Mouse (Mus musculus) granulocyte monocyte progenitor cell, adult 5-6 weeks (primary cell): ENCODE data around the gene Tmem139. TPM values are rescaled to one million over a fixed set of nuclear protein-coding genes. Genes with fewer than 3 reads are reported as not detected.

Source experiments
- ATAC-seq: replicated peaks from 2 replicates; pipeline ENCODE4 v1.8.0; 2016; ENCODE audit warnings: mild to moderate bottlenecking, moderate TSS enrichment, inconsistent platforms; ENCODE audit not compliant: poor library complexity, severe bottlenecking
- total RNA-seq, 2 experiments: library from RNA; stranded (forward) in 1 of 2; stranded (reverse) in 1 of 2; fragments of 200-712, 200-1000 nt in 1 of 2; fragments of >200 nt in 1 of 2; fragmentation: Nextera tagmentation in 1 of 2; gene quantifications; 2 replicates each; pipeline ENCODE4 v1.2.3; 2014 to 2017

Gene Tmem139
- not detected in 2 replicates for total RNA-seq (2014; fragmentation: Nextera tagmentation)
- not detected in 2 replicates for total RNA-seq (2017)

DNA sequence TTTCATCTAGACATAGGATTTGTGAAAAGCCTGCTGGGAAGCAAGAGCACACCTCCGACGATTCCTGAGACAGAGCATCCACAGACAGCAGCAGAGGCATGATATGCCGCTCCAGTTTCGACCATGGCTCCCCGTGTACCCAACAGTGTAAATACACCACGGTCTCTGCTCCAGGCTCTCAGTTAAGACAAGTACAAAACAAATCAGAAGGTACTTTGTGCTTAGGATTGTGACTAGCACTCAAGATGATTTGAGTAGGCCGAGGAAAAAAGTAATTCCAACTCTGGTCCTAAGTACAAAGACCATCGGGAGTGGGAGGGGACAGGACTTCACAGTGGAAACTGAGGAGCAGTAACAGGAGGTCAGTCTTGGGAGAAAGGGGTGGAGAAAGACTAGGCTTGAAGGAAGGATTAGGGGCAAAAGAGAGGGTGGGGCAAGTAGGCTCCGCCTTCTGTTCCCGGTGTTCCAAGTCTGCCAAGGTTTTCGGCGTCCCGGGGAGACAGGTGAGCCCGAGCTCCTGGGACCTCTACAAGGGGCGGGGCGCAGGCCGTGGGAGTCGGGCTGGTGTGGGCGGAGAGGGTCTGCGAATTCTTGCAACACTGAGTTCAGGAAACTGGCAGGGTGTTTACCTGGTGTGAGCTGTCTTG lies at the start of gene Tmem139:
Tmem139 (plus strand) TSS at position 447 of the 647 bp plus-strand sequence.
- no peak for ATAC-seq

DNA sequence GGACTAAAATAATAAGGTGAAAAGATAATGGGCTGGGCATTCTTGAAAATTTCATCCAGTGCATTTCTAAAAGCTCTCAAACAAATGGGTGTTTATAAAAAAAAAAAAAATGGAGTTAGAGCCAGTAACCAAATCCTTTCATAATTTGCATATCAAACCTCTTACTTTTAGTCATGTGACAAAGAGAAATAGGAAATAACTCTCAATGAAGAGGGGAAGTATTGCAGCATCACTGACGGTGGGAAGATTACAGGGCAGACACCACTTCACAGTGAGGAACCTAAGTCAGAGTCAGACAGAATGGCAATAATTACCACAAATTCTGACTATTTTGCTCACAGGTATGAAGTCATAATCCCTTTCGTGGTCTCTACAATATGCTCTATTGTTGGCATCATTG lies 46.7 kb upstream of the Tmem139 start, which contains the start of gene Tas2r144:
Tas2r144 (plus strand) TSS at position 301 of the 400 bp plus-strand sequence.
- peak; percentile 33; the same call in 1 of the 2 replicates for ATAC-seq

DNA sequence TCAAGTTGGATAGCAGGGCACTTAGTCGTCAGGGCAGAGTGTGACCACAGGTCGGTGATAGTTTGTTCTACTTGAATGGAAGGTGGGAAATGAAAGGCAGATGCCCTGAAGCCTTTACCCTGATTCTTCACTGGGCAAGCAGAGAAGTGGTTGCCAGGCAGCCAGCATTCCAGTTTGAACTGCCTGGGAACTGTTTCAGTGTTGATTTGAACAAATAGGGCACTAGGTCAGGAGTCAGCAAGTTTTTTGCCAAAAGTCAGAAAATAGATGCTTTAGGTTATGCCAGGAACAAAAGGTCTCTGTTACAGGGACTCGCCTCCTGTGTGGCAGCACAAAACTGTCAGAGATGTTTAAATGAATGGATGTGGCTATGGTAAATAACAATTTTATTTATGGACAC lies 39.5 kb upstream of the Tmem139 start:
- ATAC-seq: no peak

- ATAC-seq: no peak
These were observed 36.7 kb upstream of the Tmem139 start for GRCm38 (mm10) chr6:42225046-42225445.

DNA sequence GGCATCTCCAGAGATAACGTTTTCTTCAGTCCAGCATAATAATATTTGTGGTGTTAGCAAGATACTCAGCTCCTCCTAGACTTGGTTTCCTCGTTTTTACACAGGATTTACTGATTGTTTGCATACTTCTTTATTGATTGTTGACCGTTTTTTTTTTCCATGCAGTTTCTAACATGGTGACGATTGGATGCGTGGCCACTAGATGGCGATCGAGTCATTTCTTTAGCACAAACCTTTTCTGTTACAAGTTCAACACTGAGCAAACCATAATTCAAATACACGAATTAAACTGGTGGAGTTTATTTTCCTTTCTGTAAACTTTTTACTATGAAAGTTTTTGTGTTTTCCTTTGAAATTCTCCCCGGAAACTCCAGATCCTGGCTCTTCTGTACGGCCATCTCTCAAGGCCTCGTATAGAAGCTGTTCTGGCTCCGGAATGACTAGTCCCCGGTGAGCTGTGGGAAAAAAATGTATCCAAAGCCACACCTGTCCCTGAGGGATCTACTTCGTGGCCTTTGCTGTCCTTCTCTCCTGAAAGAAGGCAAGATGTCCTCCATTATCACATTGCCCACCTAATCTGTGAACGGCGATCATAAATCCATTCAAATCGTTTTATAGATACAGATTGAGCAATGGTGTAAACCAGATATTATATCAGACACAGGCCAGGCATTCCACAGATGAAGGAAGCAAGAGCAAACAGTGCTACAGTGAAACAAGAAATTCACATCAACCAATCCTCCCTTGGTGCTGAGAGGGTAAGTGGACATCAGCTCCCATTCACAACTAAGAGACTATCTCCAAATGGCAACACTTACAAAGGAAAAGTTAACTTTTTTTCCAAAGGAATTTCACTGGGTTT lies 34.3 kb upstream of the Tmem139 start:
- peak; percentile 87 for ATAC-seq

DNA sequence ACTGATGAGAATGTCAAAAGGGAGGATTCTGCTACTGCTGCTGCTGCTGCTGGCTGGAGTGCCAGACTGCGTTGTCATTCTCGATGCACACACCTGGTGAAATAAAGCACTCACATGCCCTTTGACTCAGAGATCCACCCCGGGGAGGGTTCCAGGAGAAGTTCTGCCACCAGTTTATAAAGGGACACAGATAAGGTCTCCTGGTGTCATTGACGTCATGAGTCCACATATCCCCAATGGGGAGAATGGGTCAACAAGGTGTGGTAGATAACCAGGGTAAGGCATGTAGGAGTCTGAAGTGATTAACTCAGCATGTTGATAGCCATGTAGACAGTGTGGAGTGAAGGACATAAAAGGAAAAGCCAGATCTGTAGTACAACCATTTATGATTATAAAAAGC lies 32.2 kb upstream of the Tmem139 start:
- ATAC-seq: no peak

- no peak for ATAC-seq
These were observed 30.6 kb upstream of the Tmem139 start for GRCm38 (mm10) chr6:42231191-42231590.

GRCm38 (mm10) chr6:42237276-42237805 lies 24.4 kb upstream of the Tmem139 start:
- no peak for ATAC-seq

DNA sequence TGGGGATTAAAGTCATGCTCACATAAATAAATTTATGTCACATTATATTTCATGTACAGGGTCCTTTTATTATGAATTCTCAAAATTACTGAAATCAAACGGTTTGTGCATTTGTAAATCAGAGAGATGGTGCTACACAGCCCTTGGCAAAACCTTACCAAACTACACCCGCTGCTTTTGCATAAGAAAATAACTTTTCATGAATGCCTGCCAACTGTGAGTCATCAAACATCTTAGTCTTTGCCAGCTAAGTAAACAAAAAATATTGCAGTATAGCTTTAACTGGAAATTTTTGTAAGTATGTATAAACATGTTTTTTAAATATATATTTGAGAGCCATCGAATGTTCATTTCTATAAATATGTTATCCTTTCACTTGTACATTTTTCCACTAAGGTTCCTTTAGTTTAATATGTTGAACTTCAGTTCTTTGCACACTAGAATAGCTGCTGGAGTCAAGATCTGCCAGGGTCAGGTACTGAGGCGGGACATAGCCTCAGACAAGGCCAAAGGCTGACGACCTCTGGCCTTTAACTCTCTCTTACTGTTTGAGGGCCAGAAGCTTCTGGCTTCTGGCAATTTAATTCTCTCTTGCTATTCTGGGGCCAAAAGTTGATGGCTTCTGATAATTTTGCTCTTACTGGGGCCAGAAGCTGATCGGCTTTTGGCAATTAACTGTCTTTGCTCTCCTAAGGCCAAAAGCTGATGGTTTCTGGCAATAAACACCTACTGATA lies 20.3 kb upstream of the Tmem139 start:
- ATAC-seq: no peak

DNA sequence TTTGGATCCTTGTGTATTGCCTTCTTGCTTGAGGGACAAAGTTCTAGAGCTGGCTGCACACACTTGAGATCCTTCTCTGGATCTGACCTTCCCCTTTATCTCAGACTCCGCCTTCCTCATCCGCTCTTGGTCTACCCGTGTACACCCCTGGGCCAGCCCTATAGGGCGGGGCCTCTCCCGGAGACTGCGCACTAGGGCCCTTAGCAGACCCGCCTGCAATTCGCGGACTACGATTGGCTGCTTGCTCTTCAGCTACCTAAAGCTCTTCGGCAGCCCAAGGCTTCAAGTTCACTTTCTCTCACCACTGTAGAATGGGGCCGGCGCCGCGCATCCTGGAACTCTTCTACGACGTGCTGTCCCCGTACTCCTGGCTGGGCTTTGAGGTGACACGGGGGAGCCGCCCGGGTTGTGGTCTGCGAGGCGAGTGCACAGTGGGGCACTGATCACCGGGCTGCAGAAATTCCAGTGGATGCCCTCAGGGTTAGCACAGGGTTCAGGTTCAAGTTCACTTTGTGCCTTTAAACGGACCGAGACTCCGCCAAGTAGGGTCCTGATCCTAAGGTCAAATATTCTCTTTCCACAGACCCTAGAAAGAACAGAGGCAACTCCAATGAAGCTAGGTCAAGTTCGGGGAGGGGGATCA lies 15.9 kb upstream of the Tmem139 start, which contains the start of gene Gstk1:
Gstk1 (plus strand) TSS at position 225 of the 643 bp plus-strand sequence.
- peak; percentile 99 for ATAC-seq

GRCm38 (mm10) chr6:42247173-42247572 lies 14.6 kb upstream of the Tmem139 start:
- peak; percentile 32 for ATAC-seq

DNA sequence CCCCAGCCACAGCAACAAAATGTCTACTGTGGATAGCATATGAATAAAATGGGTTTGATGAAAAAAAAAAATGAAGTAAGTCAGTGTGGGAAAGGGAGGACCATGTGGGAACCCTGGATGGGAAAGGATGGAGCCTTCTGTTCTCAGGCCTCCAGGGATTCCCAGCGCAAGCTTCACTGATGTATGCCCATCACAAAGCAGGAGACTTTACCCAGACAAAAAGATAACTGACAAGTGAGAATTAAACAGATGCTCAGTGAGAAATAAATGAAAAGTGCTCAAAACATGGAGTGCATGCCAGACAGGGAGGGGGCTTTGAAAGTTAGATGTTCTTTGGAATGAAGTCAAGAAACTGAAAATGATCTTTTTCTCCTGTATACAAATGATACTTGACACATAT lies 13.8 kb upstream of the Tmem139 start:
- ATAC-seq: no peak

- no peak for ATAC-seq
These were observed 10.0 kb upstream of the Tmem139 start for GRCm38 (mm10) chr6:42251791-42252190.

GRCm38 (mm10) chr6:42253103-42253502 lies 8.7 kb upstream of the Tmem139 start:
- ATAC-seq: no peak

GRCm38 (mm10) chr6:42257303-42257863 lies 4.4 kb upstream of the Tmem139 start:
- peak; percentile 95 for ATAC-seq

GRCm38 (mm10) chr6:42260430-42260829 lies 1.3 kb upstream of the Tmem139 start:
- ATAC-seq: no peak

- peak; percentile 86 for ATAC-seq
These were observed 3.0 kb downstream of the Tmem139 start, which contains the start of gene Casp2 for GRCm38 (mm10) chr6:42264626-42265312. Gene Casp2, plus strand, starts transcription at chr6:42264985.

DNA sequence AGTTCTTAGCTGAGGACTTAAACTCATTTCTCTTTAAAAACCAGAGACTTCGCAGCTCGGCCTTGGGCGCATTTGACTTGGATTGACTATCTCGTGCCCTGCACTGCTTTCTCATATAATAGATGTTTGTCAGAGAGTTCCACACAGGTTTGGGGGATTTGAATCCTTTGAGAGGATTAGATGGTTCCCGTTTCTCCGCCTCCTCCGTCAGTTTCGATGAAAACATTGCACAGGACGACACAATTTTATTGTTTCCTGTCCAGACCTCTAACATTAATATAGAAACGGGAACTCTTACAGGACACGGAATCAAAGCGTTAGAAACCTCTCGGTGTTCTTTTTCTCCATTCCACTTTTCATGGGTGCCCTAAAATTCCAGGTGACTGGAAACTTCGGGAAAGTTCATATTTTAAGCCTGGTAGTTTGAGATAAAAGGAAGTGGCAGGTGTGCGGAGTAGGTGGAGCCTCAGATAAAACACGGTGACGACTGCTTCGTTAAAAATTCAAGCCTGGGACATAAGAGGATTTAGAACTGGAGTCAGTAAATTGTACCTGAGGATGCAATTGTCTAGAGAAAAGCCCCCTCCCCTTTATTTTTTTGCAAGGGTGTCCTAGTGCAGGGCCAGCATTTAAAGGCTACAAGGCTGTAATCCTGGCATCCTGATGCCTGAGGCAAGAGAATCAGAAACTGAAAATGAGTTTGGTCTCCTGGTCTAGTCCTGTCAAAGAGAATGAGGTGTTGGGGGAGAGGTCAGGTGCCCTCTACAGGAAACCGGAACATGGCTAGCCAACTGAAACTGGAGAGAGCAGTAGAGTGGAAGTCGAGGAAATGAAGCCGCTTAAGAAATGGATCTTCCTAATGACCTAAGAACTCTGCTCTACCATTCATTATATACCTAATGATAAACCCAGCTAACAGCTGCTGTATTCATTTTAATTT lies 3.9 kb downstream of the Tmem139 start:
- peak; percentile 49 for ATAC-seq
